Mouse (Mus musculus): ENCODE results near the gene Slc10a1. TPM values are rescaled to one million over a fixed set of nuclear protein-coding genes. Genes with fewer than 3 reads are reported as not detected.
A peak's percentile ranks its signal among the peaks of the same experiment; 100 is the strongest.
"Not testable (repeated sequence)": the region's sequence is repeated elsewhere in the genome, so short reads cannot be mapped to it uniquely, and the experiment has no call there.

Gene Slc10a1
- polyA plus RNA-seq, 1 experiment from 2014 or later = 1.3 TPM

DNA sequence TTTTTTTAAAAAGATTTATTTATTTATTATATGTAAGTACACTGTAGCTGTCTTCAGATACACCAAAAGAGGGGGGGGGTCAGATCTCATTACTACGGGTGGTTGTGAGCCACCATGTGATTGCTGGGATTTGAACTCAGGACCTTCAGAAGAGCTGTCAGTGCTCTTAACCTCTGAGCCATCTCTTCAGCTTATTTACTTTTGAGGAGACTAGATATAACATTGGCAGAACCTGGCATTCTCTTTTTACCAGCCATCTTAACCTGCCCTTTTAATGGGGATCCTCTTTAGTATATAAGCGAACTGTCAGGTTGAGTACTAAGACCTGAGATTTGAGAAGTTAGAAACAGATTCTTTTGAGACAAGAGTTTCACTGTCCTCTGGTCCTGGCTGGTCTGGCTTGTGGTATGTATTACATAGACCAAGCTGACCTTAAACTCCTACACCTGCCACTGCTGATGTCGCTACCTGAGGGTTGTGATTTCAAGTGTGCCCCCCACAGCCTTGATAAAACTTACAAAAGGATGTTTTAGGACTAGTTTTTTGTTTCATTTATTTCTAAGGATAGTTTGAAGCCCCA is 16.8 kb downstream of the Slc10a1 start:
- H3K36me3 ChIP-seq (ENCODE audit: control insufficient read depth, insufficient read depth, low read length) = peaks cover 40% of the 10 kb centered on the region
- no peak for ATAC-seq (ENCODE audit: insufficient read depth, low FRiP score)
- no peak overlapping the region for H3K9ac ChIP-seq (ENCODE audit: low read length)
- 89% methylated on average over 3 of the region's 3 CpGs for WGBS
- no peak overlapping the region for H3K27ac ChIP-seq (ENCODE audit: low read length)
- no peak overlapping the region for H3K4me3 ChIP-seq (replicated peaks; ENCODE audit: low read length)
- H3K4me2 ChIP-seq (ENCODE audit: low read depth, low read length) = no peak overlapping the region
- no peaks in the 10 kb centered on the region for H3K27me3 ChIP-seq (ENCODE audit: control insufficient read depth, insufficient read depth, low read length)
- peaks cover 11% of the 10 kb centered on the region for H3K4me1 ChIP-seq (ENCODE audit: control insufficient read depth, insufficient read depth, low read length)
- no peaks in the 10 kb centered on the region for H3K9me3 ChIP-seq (replicated peaks; ENCODE audit: control insufficient read depth, low read length)

DNA sequence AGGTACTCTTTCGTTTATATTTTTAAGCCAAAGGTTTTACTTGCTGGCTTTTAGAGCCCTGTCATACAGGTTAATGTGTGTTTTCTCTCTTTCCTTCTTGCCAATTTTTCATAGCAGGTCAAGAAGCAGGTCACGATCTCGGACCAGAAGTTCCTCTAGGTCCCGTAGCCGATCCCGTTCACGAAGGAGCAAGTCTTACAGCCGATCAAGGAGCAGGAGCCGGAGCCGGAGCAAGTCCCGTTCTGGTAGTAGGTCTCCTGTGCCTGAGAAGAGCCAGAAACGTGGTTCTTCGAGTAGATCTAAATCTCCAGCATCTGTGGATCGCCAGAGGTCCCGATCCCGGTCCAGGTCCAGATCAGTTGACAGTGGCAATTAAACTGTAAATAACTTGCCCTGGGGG is 18.9 kb downstream of the Slc10a1 start:
- not testable (repeated sequence) for H3K4me3 ChIP-seq (replicated peaks; ENCODE audit: low read length); H3K4me2 ChIP-seq (ENCODE audit: low read depth, low read length); H3K9me3 ChIP-seq (replicated peaks; ENCODE audit: control insufficient read depth, low read length); H3K9ac ChIP-seq (ENCODE audit: low read length); ATAC-seq (ENCODE audit: insufficient read depth, low FRiP score); H3K27ac ChIP-seq (ENCODE audit: low read length); H3K27me3 ChIP-seq (ENCODE audit: control insufficient read depth, insufficient read depth, low read length)
- H3K36me3 ChIP-seq (ENCODE audit: control insufficient read depth, insufficient read depth, low read length) = peaks cover 32% of the 10 kb centered on the region
- peaks cover 11% of the 10 kb centered on the region for H3K4me1 ChIP-seq (ENCODE audit: control insufficient read depth, insufficient read depth, low read length)
- 92% methylated on average over 16 of the region's 16 CpGs for WGBS

DNA sequence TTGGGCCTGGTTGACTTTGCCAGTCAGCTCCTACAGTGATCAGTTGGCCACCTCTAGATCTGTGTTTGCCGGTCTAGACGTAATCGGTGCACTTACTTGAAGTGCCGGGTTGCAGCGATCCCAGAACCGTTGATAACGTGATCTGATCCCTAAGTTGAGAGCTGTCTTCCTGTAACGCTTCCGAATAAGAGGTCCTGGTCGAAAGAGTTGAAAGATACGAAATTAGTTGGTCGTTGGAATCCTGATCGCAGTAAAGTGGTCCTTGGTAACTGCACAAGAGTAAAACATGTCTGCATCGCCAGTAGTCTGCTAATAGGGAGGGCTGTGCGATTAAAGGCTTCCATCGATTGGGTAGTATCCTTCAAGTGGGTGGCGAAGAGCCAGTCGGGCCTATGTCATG is 20.3 kb downstream of the Slc10a1 start:
- H3K4me1 ChIP-seq (ENCODE audit: control insufficient read depth, insufficient read depth, low read length) = peaks cover 11% of the 10 kb centered on the region
- no peak overlapping the region for H3K4me3 ChIP-seq (replicated peaks; ENCODE audit: low read length)
- no peaks in the 10 kb centered on the region for H3K9me3 ChIP-seq (replicated peaks; ENCODE audit: control insufficient read depth, low read length)
- no peak overlapping the region for H3K27ac ChIP-seq (ENCODE audit: low read length)
- no peak overlapping the region; the same call in 1 of the 2 replicates for H3K9ac ChIP-seq (ENCODE audit: low read length)
- H3K4me2 ChIP-seq (ENCODE audit: low read depth, low read length) = no peak overlapping the region
- no peaks in the 10 kb centered on the region for H3K27me3 ChIP-seq (ENCODE audit: control insufficient read depth, insufficient read depth, low read length)
- ATAC-seq (ENCODE audit: insufficient read depth, low FRiP score) = no peak
- 94% methylated on average over 18 of the region's 18 CpGs for WGBS
- H3K36me3 ChIP-seq (ENCODE audit: control insufficient read depth, insufficient read depth, low read length) = peaks cover 32% of the 10 kb centered on the region

DNA sequence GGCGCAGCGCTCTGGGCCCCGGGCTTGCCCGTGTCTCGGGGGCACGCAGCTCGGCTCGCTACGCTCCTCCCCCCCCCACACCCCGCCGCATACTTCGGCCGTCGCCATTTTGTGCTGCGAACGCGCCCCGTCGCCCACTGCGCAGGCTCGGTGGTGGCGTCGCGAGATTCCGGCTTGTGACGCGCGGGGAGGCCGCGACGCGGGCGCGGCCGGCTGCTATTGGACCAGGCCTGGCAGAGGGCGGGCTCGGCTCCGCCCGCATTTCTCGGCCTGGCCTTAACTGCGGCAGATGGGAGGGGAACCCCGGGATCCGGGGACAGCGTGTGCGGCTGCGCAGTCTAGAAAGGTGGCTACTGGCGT is 22.5 kb downstream of the Slc10a1 start:
- H3K4me2 ChIP-seq (ENCODE audit: low read depth, low read length) = peak overlapping the region; percentile 63
- H3K27me3 ChIP-seq (ENCODE audit: control insufficient read depth, insufficient read depth, low read length) = no peaks in the 10 kb centered on the region
- under 1% methylated on average over 46 of the region's 47 CpGs for WGBS
- peak; percentile 96 for ATAC-seq (ENCODE audit: insufficient read depth, low FRiP score)
- H3K4me3 ChIP-seq (replicated peaks; ENCODE audit: low read length) = peak overlapping the region; percentile 97
- peaks cover 11% of the 10 kb centered on the region for H3K4me1 ChIP-seq (ENCODE audit: control insufficient read depth, insufficient read depth, low read length)
- no peaks in the 10 kb centered on the region for H3K9me3 ChIP-seq (replicated peaks; ENCODE audit: control insufficient read depth, low read length)
- peaks cover 19% of the 10 kb centered on the region for H3K36me3 ChIP-seq (ENCODE audit: control insufficient read depth, insufficient read depth, low read length)
- peak overlapping the region; percentile 95 for H3K27ac ChIP-seq (ENCODE audit: low read length)
- peak overlapping the region; percentile 98 for H3K9ac ChIP-seq (ENCODE audit: low read length)

DNA sequence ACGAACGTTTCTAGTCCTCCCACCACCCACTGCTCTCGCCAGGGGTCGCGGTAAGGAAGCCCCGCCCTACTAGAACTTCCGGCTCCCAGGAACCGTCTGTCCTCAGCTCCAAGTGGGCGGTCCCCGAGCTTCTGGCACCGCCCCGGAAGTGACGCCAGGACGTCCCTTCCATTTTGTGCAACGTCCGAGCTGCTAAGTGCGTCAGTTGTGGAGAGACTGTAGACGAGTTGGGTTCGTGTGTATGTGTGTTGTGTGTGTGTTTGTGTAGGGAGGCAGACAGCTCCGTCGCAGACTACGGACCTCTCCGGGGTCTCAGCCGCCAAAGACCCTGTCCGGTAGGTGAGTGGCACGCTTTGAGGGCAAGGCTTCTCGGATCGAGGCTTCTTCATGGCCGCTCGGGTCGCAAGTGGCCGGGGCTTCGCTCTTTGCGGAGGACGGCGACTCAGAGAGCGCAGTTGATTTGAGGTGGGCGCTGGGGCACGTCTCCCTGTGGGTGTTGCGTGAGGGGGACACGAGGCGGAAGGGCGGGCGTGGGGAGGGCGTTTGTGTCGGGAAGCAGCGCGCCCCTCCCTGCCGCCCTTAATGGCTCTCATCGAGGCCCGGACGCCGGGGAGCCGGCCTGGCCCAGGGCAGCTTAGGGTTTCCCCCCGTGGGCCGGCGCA is 23.0 kb downstream of the Slc10a1 start, which contains the start of gene Srsf5:
Gene Srsf5 (plus strand): TSS at position 171 of the 662 bp plus-strand sequence.
- Histone ChIP-seq H3K27ac (ENCODE audit: low read length) (peak within 1 kb of the TSS; percentile 95), H3K36me3 (ENCODE audit: control insufficient read depth, insufficient read depth, low read length) (peaks cover 14% of the 10 kb centered on the region), H3K4me2 (ENCODE audit: low read depth, low read length) (peak within 1 kb of the TSS; percentile 63), H3K27me3 (ENCODE audit: control insufficient read depth, insufficient read depth, low read length) (no peaks in the 10 kb centered on the region), H3K4me3 (replicated peaks; ENCODE audit: low read length) (peak within 1 kb of the TSS; percentile 97), H3K4me1 (ENCODE audit: control insufficient read depth, insufficient read depth, low read length) (peaks cover 11% of the 10 kb centered on the region), H3K9ac (ENCODE audit: low read length) (peak within 1 kb of the TSS; percentile 98), H3K9me3 (replicated peaks; ENCODE audit: control insufficient read depth, low read length) (no peaks in the 10 kb centered on the region)
- peak; percentile 95 for ATAC-seq (ENCODE audit: insufficient read depth, low FRiP score)
- WGBS = under 1% methylated on average over 56 of the region's 57 CpGs

DNA sequence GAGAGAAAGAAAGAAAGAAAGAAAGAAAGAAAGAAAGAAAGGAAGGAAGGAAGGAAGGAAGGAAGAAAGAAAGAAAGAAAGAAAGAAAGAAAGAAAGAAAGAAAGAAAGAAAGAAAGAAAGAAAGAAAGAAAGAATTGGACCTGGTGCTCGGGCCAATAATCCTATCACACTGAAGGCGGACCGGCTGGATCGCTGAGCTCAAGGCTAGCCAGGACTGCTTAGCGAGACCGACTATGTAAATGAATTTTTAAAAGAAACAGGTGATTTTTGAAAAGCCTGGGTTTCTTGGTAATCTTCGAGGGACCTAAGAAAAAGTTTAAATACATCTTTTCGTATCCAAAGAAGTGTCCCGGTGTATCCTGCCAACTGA is 23.6 kb downstream of the Slc10a1 start:
- H3K4me2 ChIP-seq (ENCODE audit: low read depth, low read length) = peak overlapping the region; percentile 45
- H3K4me1 ChIP-seq (ENCODE audit: control insufficient read depth, insufficient read depth, low read length) = peaks cover 11% of the 10 kb centered on the region
- H3K9ac ChIP-seq (ENCODE audit: low read length) = peak overlapping the region; percentile 60; the same call in 1 of the 2 replicates
- peaks cover 14% of the 10 kb centered on the region; the same call in 1 of the 2 replicates for H3K36me3 ChIP-seq (ENCODE audit: control insufficient read depth, insufficient read depth, low read length)
- H3K27me3 ChIP-seq (ENCODE audit: control insufficient read depth, insufficient read depth, low read length); H3K9me3 ChIP-seq (replicated peaks; ENCODE audit: control insufficient read depth, low read length): not testable (repeated sequence)
- H3K4me3 ChIP-seq (replicated peaks; ENCODE audit: low read length) = peak overlapping the region; percentile 97
- peak; percentile 23; the same call in 1 of the 2 replicates for ATAC-seq (ENCODE audit: insufficient read depth, low FRiP score)
- 0% methylated on average over 9 of the region's 9 CpGs for WGBS
- H3K27ac ChIP-seq (ENCODE audit: low read length) = peak overlapping the region; percentile 80

DNA sequence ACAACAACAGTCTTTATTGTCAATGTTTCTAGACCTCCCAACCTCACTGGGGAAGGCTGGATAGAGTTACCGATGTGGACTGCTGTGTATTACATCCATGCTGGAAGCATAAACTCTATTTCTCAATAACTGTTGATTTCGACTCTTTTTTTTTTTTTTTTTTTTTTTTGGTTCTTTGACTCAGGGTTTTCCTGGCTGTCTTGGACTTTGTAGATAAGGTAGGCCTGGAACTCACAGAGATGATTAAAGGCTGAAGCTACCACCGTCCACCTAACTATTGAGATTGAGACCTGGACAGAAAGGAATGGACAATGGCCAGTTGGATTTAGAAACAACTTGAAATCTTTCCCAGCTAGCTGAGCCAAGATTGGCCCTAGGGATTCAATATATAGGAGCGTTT is 24.3 kb downstream of the Slc10a1 start:
- no peak for ATAC-seq (ENCODE audit: insufficient read depth, low FRiP score)

DNA sequence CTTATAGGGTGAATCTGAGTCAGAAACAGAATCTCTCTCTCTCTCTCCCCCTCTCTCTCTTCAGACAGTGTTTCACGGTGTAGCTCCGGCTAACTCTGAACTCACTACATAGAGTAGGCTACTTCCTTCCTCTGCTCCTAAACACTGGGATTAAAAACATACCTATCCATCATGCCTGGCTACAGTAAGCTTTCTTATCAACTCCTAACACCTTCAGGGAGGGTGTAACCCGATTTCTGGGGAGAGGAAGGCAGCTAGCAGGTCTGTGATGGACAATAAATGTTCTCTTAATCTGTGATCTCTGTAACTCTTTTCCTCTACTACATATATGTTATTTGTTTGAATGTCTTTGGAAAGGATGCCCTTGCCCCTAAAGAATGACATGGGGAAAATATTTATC is 25.1 kb downstream of the Slc10a1 start:
- 71% methylated on average over 3 of the region's 3 CpGs for WGBS

More for the DNA sequence above, 24.3 kb downstream of the Slc10a1 start:
- Histone ChIP-seq H3K36me3 (ENCODE audit: control insufficient read depth, insufficient read depth, low read length) (peaks cover 13% of the 10 kb centered on the region; the same call in 1 of the 2 replicates), H3K4me1 (ENCODE audit: control insufficient read depth, insufficient read depth, low read length) (peaks cover 11% of the 10 kb centered on the region), H3K27ac (ENCODE audit: low read length) (no peak overlapping the region), H3K9me3 (replicated peaks; ENCODE audit: control insufficient read depth, low read length) (no peaks in the 10 kb centered on the region), H3K27me3 (ENCODE audit: control insufficient read depth, insufficient read depth, low read length) (no peaks in the 10 kb centered on the region), H3K4me3 (replicated peaks; ENCODE audit: low read length) (no peak overlapping the region), H3K4me2 (ENCODE audit: low read depth, low read length) (no peak overlapping the region), H3K9ac (ENCODE audit: low read length) (no peak overlapping the region)
- 94% methylated on average over 4 of the region's 4 CpGs for WGBS

DNA sequence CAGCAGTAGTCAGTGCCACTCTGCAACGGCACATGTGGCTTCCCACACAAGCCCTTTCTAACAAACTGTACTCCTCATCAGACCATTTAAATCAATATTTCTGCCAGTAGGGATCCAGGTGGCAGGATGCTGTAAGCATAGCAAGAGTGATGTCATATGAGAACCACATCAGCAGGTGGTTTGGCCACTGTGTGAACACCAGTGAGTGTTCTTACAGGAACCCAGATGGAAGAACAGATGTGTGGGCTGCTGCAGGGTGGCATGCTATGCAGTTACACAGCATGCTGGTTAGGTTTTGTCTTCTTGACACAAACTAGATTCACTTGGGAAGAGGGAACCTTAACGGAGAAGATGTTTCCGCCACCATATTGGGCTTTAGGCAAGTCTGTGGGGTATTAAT is 26.6 kb downstream of the Slc10a1 start:
- Histone ChIP-seq H3K36me3 (ENCODE audit: control insufficient read depth, insufficient read depth, low read length) (no peaks in the 10 kb centered on the region), H3K4me1 (ENCODE audit: control insufficient read depth, insufficient read depth, low read length) (peaks cover 5% of the 10 kb centered on the region), H3K4me3 (replicated peaks; ENCODE audit: low read length) (no peak overlapping the region), H3K27me3 (ENCODE audit: control insufficient read depth, insufficient read depth, low read length) (no peaks in the 10 kb centered on the region), H3K9ac (ENCODE audit: low read length) (no peak overlapping the region), H3K27ac (ENCODE audit: low read length) (no peak overlapping the region), H3K9me3 (replicated peaks; ENCODE audit: control insufficient read depth, low read length) (no peaks in the 10 kb centered on the region), H3K4me2 (ENCODE audit: low read depth, low read length) (no peak overlapping the region)
- no peak for ATAC-seq (ENCODE audit: insufficient read depth, low FRiP score)
- WGBS = 94% methylated on average over 3 of the region's 3 CpGs

More for the DNA sequence above, 25.1 kb downstream of the Slc10a1 start:
- ATAC-seq (ENCODE audit: insufficient read depth, low FRiP score) = no peak
- Histone ChIP-seq H3K4me3 (replicated peaks; ENCODE audit: low read length) (no peak overlapping the region), H3K36me3 (ENCODE audit: control insufficient read depth, insufficient read depth, low read length) (peaks cover 12% of the 10 kb centered on the region; the same call in 1 of the 2 replicates), H3K9ac (ENCODE audit: low read length) (no peak overlapping the region), H3K9me3 (replicated peaks; ENCODE audit: control insufficient read depth, low read length) (no peaks in the 10 kb centered on the region), H3K4me2 (ENCODE audit: low read depth, low read length) (no peak overlapping the region), H3K4me1 (ENCODE audit: control insufficient read depth, insufficient read depth, low read length) (peaks cover 15% of the 10 kb centered on the region), H3K27me3 (ENCODE audit: control insufficient read depth, insufficient read depth, low read length) (no peaks in the 10 kb centered on the region), H3K27ac (ENCODE audit: low read length) (no peak overlapping the region)
